Mouse (Mus musculus): Measurements from ENCODE around the gene Tas2r140.

The Tas2r140 gene

GRCm38 (mm10) chr6:133055716-133056115, at the start of gene Tas2r140:
Tas2r140 (minus strand) TSS chr6:133055816.
- DNase-seq (ENCODE audit: low read depth in 2 of 2, low spot score in 2 of 2), result no peak

- no peak for DNase-seq (ENCODE audit: low read depth in 2 of 2, low spot score in 2 of 2)
These were observed 48.9 kb upstream of the Tas2r140 start, which contains the start of gene Smim10l1 for GRCm38 (mm10) chr6:133104609-133104921. Smim10l1 (plus strand) TSS chr6:133104909.

DNA sequence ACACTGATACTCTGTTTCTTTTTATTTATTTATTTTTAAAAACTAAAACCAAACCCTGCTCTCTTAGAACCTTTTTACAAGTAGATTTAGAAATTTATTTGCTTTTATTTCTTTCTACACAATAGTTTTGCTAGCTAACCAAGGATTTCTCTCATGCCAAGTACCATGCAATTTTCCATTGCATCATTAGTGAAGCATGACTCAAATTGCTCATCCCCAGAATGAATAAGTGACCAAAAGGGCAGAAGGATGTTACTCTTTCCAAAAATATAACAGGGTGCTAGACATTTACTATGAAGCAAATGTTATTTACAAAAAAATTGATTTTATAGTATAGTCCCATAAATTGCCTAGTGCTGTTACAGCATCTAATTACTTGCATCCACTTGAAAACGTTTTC, 46.8 kb upstream of the Tas2r140 start:
- no peak for DNase-seq (ENCODE audit: low read depth in 2 of 2, low spot score in 2 of 2)

- no peak for DNase-seq (ENCODE audit: low read depth in 2 of 2, low spot score in 2 of 2)
These were observed 36.6 kb upstream of the Tas2r140 start for GRCm38 (mm10) chr6:133092226-133092625.

DNA sequence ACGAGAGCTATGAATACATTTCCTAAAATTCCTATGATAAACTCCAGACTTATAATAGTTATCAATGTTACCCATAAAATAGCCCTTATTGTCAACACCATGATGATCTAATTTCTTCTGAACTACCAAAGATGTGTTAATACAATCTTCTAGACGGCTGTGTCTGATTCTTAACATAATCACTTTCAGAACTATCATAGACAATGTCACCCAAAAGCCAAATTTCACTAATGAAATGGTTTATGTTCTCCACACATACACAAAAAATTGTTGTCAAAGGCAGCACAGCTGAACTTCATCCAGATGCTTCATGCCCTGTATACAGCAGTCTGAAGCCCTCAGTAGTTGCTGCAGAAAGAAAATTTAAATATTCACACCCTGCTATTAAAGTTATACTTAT, 18.6 kb downstream of the Tas2r140 start, which contains the start of gene Tas2r103:
Tas2r103 (minus strand) TSS at position 101 of the 400 bp plus-strand sequence.
- no peak for DNase-seq (ENCODE audit: low read depth in 2 of 2, low spot score in 2 of 2)

Data from CD8-positive naive resting alpha-beta T cell, adult 2 months (primary cell).